Mouse (Mus musculus): ENCODE results near the gene Pabpc1l. TPM values are rescaled to one million over a fixed set of nuclear protein-coding genes. Genes with fewer than 3 reads are reported as not detected.
A peak's percentile ranks its signal among the peaks of the same experiment; 100 is the strongest.

Pabpc1l gene
- polyA plus RNA-seq (2016; fragmentation: Nextera tagmentation; extraction: Ambion mirVana): 1.2 and 1.8 TPM in 2 replicates

DNA sequence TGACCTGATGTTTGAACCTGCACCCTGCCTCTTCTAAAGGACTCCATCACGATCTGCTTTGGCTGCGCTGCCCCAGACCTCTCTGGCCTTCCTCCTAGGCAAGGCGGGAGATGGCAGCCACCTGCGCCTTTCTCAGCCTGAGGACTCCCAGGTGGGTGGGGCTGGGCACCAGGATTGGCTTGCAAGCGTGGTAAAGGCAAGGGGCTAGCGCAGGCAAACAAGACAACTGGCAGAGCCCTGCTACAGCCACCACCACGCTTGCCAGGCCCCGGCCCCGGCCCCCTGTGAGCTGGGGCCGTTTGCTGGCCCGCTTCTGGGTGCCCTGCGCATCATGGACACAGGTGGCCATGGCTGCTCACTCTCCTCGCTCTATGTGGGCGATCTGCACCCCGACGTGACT lies at the start of gene Pabpc1l:
Gene Pabpc1l (plus strand): TSS at position 301 of the 400 bp plus-strand sequence.
- Histone ChIP-seq H3K9ac (no peak within 1 kb of the TSS), H3K27me3 (no peaks in the 10 kb centered on the region), H3K4me1 (peaks cover 5% of the 10 kb centered on the region; the same call in 1 of the 2 replicates), H3K9me3 (no peaks in the 10 kb centered on the region), H3K4me2 (no peak within 1 kb of the TSS), H3K4me3 (replicated peaks) (no peak within 1 kb of the TSS), H3K36me3 (replicated peaks) (peaks cover 2% of the 10 kb centered on the region; the same call in 1 of the 2 replicates), H3K27ac (no peak within 1 kb of the TSS)
- no peak for ATAC-seq (ENCODE audit: low FRiP score)
- WGBS: 82% methylated on average over 16 of the region's 16 CpGs

DNA sequence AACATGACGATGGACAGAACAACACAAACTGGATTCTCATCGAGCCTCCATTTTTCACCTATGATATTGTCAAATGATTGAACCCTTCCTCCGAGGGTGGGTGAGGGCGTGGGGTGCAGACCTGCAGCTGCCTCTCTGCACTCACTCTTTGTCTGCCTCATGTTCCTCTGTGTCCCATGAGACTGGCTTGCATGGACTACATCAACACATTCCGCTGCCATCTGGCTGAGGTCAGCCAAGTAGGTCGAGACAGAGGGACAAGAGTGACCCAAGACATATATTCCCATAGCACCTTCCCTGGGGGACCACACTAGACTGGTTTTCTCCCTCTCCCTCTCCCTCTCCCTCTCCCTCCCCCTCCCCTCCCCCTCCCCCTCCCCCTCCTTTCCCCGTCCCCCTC lies 48.8 kb upstream of the Pabpc1l start:
- H3K27ac ChIP-seq: no peak overlapping the region
- no peaks in the 10 kb centered on the region for H3K36me3 ChIP-seq (replicated peaks)
- 94% methylated on average over 6 of the region's 7 CpGs for WGBS
- ATAC-seq (ENCODE audit: low FRiP score): no peak
- no peak overlapping the region for H3K9ac ChIP-seq
- H3K4me1 ChIP-seq: no peaks in the 10 kb centered on the region
- no peaks in the 10 kb centered on the region for H3K9me3 ChIP-seq
- no peaks in the 10 kb centered on the region for H3K27me3 ChIP-seq
- no peak overlapping the region for H3K4me3 ChIP-seq (replicated peaks)
- no peak overlapping the region for H3K4me2 ChIP-seq

DNA sequence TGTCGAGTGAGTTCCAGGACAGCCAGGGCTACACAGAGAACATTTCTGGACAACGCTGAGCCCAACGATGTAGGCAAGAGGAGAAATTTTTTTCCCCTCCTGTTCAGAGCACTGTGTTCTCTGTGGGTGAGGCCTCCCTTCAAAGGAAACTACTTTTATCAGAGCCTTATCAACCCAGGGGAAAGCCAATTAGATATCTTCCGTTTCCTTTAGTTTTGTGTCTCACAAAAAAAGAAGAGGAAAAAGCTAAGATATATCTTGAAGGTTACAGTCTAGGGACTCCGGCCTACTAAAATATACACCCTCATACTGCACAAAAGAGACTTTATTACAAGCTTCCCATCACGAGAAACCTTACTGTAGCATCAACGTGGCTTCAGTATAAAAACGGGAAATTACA lies 38.0 kb upstream of the Pabpc1l start:
- no peak overlapping the region for H3K4me2 ChIP-seq
- H3K27me3 ChIP-seq: no peaks in the 10 kb centered on the region
- H3K4me1 ChIP-seq: no peaks in the 10 kb centered on the region
- H3K4me3 ChIP-seq (replicated peaks): no peak overlapping the region
- no peak for ATAC-seq (ENCODE audit: low FRiP score)
- H3K36me3 ChIP-seq (replicated peaks): no peaks in the 10 kb centered on the region
- 84% methylated on average over 8 of the region's 8 CpGs for WGBS
- H3K27ac ChIP-seq: no peak overlapping the region
- H3K9me3 ChIP-seq: no peaks in the 10 kb centered on the region
- no peak overlapping the region for H3K9ac ChIP-seq

DNA sequence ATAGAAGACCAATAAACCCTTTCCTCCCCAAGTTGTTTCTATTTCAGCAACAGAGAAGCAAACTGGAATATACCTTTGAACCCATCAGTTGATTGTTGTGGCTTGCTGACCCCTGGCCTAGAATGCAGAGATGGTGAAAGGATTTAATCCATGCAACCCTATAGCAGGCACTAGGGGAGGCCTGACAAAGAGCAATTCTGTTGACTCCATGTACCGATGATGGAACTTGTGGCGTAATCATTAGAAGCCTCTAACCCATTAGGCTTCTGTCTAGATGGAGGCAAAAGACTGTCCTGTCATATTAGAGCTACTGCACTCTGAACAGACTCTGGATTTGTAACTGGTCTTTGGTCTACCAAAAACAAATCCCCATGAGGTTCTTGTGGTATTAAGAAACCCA lies 32.4 kb upstream of the Pabpc1l start:
- Histone ChIP-seq H3K36me3 (replicated peaks) (no peaks in the 10 kb centered on the region; the same call in 1 of the 2 replicates), H3K4me3 (replicated peaks) (no peak overlapping the region), H3K9me3 (no peaks in the 10 kb centered on the region), H3K27me3 (no peaks in the 10 kb centered on the region), H3K4me2 (no peak overlapping the region), H3K27ac (no peak overlapping the region), H3K9ac (no peak overlapping the region), H3K4me1 (peaks cover 27% of the 10 kb centered on the region)
- no peak for ATAC-seq (ENCODE audit: low FRiP score)
- WGBS: 93% methylated on average over 2 of the region's 2 CpGs

DNA sequence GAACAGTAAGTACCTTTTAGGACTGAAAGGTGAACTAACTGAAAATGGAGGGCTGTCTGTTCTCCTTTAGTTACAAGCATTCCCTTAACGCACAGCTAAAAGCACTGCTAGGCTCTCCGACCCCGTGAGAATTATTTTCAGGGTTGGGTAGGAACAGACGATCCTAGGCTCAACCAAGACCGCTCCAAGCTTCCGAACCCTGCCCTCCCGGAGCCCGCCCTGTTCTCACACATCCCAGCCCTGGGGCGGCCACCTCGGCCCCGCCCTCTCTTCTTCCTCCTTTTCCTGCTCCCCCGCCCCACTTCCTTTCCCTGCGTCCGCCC lies 30.6 kb upstream of the Pabpc1l start, which contains the start of gene Ywhab:
Gene Ywhab (plus strand): TSS at position 307 of the 323 bp plus-strand sequence.
- no peaks in the 10 kb centered on the region for H3K27me3 ChIP-seq
- H3K4me2 ChIP-seq: peak within 1 kb of the TSS; percentile 85
- H3K9me3 ChIP-seq: no peaks in the 10 kb centered on the region
- peaks cover 27% of the 10 kb centered on the region for H3K4me1 ChIP-seq
- ATAC-seq (ENCODE audit: low FRiP score): no peak
- WGBS: 0% methylated on average over 14 of the region's 14 CpGs
- peak within 1 kb of the TSS; percentile 91 for H3K9ac ChIP-seq
- H3K27ac ChIP-seq: peak within 1 kb of the TSS; percentile 92
- H3K4me3 ChIP-seq (replicated peaks): peak within 1 kb of the TSS; percentile 99
- H3K36me3 ChIP-seq (replicated peaks): no peaks in the 10 kb centered on the region; the same call in 1 of the 2 replicates

DNA sequence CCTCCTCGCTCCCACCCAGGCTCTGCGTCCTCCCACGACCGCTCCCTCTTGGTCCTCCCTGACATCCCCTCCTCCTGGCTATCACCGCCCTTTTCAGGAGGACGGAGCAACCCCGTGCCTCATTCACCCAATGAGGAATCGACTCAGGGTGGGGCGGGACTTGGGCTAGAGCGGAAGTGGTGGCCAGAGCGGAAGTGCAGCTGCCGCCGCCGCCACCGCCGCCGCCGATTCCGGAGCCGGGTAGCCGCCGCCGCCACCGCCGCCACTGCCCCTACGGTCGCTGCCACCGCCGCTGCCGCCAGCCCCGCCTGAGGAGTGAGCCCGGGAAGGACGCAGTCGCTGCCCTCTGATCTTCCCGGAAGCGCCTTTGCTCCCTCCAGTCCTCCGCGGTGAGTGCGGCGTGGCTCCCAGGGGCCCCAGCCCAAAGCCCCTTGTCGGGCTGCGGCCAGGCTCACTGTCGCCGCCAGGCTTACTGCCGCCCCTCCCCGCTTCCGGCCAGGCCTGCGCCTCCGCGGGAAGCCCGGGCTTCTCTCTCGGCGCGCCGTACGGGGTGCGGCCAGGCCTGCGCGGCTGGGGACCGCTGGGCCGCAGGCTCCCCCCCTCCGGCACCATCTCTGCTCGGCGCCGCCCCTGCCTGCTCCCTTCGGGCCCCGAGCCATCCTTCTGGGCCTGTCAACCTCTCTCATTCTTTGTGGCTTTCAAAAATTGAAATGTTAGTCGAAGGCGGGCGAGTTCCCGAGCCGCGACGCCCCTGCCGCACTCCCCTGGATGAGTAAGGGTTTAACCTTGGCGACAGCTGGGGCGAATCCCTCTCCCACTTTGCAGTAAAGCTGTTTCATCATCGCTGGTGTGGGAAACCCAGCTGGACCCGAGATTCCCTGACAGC lies 30.0 kb upstream of the Pabpc1l start:
- no peaks in the 10 kb centered on the region for H3K27me3 ChIP-seq
- H3K9me3 ChIP-seq: no peaks in the 10 kb centered on the region
- H3K36me3 ChIP-seq (replicated peaks): no peaks in the 10 kb centered on the region; the same call in 1 of the 2 replicates
- H3K4me2 ChIP-seq: peak overlapping the region; percentile 85
- peak overlapping the region; percentile 91 for H3K9ac ChIP-seq
- peaks cover 27% of the 10 kb centered on the region for H3K4me1 ChIP-seq
- ATAC-seq (ENCODE audit: low FRiP score): peak; percentile 100
- WGBS: under 1% methylated on average over 79 of the region's 79 CpGs
- peak overlapping the region; percentile 99 for H3K4me3 ChIP-seq (replicated peaks)
- peak overlapping the region; percentile 92 for H3K27ac ChIP-seq

DNA sequence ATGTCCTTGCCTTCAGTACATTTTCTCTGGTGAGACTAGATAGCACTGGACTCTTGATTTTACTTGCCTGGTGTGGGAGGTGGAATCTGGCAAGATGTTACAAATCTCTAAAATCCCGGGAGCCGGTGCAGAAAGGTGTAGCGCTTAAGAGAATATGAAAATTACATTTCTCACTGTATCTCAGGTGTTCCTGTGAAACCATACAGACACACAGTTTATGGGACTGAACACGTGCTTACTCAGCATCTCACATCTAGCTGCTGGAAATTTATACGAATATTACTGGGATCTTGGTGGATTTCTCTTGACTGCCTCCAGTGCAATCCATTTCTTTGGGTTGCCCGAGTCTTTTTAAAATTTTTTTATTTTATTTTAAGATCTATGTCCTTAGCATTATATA lies 29.0 kb upstream of the Pabpc1l start:
- H3K4me1 ChIP-seq: peaks cover 29% of the 10 kb centered on the region
- no peak for ATAC-seq (ENCODE audit: low FRiP score)
- no peaks in the 10 kb centered on the region; the same call in 1 of the 2 replicates for H3K36me3 ChIP-seq (replicated peaks)
- H3K9me3 ChIP-seq: no peaks in the 10 kb centered on the region
- H3K4me3 ChIP-seq (replicated peaks): peak overlapping the region; percentile 99
- no peak overlapping the region for H3K27ac ChIP-seq
- WGBS: 88% methylated on average over 6 of the region's 6 CpGs
- peak overlapping the region; percentile 85 for H3K4me2 ChIP-seq
- H3K9ac ChIP-seq: peak overlapping the region; percentile 91
- no peaks in the 10 kb centered on the region for H3K27me3 ChIP-seq

DNA sequence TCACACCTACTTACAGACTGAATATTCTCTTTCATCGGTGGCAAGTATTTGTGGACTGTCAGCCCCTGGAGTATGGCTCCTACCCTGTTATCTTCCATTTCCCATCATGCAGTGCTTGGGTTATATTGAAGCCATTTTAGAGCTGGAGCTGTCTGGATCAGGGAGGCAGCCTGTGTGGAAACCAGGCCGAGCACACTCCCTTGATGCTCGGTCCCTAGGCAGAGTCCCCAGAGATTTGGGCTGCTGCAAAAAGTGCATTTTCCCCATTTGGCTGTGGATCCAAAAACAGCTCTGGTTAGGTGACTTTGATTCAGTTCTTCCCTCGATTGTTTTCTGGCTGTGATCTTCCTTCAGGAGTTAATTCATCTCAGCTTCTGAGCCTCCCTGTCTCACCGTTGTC lies 28.4 kb upstream of the Pabpc1l start:
- 87% methylated on average over 5 of the region's 5 CpGs for WGBS
- H3K9ac ChIP-seq: no peak overlapping the region

DNA sequence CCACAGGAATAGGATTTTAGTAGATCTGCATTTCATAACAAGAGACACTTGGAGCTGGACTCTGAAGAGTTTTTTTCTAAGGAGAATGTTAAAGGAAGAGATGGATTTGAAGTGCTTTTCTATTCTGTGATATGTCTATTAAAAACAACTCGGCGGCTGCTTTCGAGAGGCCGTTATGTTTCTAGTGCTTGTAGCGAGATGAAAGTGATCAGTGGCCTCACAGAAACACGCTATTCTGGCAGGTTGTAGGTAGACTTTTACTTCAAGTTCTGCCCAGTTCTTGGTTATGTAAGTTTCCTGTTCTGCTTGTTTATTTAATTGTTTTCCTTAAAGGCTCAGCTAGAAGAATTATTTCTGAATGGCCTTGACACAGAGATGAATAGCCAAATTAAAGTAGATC lies 26.3 kb upstream of the Pabpc1l start:
- no peak overlapping the region for H3K4me2 ChIP-seq
- no peak overlapping the region for H3K27ac ChIP-seq
- H3K27me3 ChIP-seq: no peaks in the 10 kb centered on the region
- ATAC-seq (ENCODE audit: low FRiP score): no peak
- no peak overlapping the region for H3K4me3 ChIP-seq (replicated peaks)
- H3K4me1 ChIP-seq: peaks cover 28% of the 10 kb centered on the region
- H3K36me3 ChIP-seq (replicated peaks): no peaks in the 10 kb centered on the region; the same call in 1 of the 2 replicates
- 86% methylated on average over 6 of the region's 6 CpGs for WGBS
- no peaks in the 10 kb centered on the region for H3K9me3 ChIP-seq
- H3K9ac ChIP-seq: no peak overlapping the region

More for the DNA sequence above, 28.4 kb upstream of the Pabpc1l start:
- Histone ChIP-seq H3K4me1 (peaks cover 31% of the 10 kb centered on the region), H3K27me3 (no peaks in the 10 kb centered on the region), H3K4me3 (replicated peaks) (no peak overlapping the region), H3K9me3 (no peaks in the 10 kb centered on the region), H3K4me2 (peak overlapping the region; percentile 85), H3K36me3 (replicated peaks) (no peaks in the 10 kb centered on the region; the same call in 1 of the 2 replicates), H3K27ac (no peak overlapping the region)
- no peak for ATAC-seq (ENCODE audit: low FRiP score)

DNA sequence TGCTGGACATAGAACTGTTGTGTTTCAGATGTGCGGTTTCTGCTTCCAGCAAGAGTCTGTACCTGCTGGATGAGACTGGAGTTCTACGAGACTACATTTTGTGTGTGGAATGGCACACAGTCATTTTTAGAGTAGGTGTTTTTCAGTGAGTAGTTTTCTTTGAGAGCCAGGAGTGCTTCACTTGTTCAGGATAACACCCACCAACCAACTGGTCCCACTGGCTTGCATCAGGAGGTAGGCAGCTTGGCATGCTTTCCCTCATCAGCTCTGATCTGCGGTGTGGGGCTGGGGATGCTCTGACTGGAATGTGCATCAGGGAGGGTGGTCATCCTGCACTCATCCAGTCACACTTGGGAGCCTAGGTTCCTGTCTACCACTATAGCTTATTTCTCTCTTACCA lies 22.6 kb upstream of the Pabpc1l start:
- Histone ChIP-seq H3K27me3 (no peaks in the 10 kb centered on the region), H3K27ac (no peak overlapping the region), H3K36me3 (replicated peaks) (no peaks in the 10 kb centered on the region; the same call in 1 of the 2 replicates), H3K4me3 (replicated peaks) (no peak overlapping the region), H3K4me1 (peaks cover 17% of the 10 kb centered on the region), H3K9me3 (no peaks in the 10 kb centered on the region), H3K4me2 (no peak overlapping the region), H3K9ac (no peak overlapping the region)
- 91% methylated on average over 3 of the region's 3 CpGs for WGBS
- ATAC-seq (ENCODE audit: low FRiP score): no peak

DNA sequence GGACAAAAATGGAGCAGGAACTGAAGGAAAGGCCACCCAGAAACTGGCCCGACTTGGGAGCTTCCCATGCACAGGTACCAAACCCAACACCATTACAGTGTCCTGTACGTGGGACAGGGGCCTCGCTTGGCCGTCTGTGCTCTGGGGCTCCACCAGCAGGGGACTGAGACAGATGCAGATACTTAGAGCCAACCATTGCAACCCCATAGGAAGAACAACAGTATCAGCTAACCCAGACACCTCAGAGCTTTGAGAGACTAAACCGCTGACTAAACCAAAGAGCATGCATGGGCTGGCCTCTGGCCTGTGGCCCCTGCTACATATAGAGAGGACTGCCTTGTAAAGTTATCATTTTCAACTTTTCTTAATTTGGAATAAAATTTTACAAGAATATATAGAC lies 20.7 kb upstream of the Pabpc1l start:
- Histone ChIP-seq H3K9me3 (no peaks in the 10 kb centered on the region), H3K4me2 (no peak overlapping the region), H3K27ac (no peak overlapping the region), H3K36me3 (replicated peaks) (no peaks in the 10 kb centered on the region), H3K4me1 (peaks cover 24% of the 10 kb centered on the region), H3K9ac (no peak overlapping the region), H3K27me3 (no peaks in the 10 kb centered on the region), H3K4me3 (replicated peaks) (no peak overlapping the region)
- ATAC-seq (ENCODE audit: low FRiP score): no peak
- WGBS: 73% methylated on average over 5 of the region's 5 CpGs

DNA sequence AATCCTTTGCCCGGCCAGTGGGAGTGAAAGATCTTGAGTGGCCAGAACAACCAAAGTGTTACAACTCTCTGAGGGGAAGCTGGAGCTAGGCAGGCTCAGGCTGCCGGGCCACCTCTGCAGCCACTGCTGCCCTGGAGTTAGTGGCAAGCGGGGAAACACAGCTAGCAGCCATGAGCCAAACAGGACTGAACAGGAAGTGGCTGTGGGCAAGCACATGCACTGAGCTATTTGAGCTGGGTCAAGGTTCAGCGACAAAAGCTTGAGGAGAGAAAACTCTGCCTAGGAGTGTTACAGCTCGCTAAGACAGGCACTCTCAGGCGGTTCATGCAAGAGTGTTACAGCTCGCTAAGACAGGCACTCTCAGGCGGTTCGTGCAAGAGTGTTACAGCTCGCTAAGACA lies 18.3 kb upstream of the Pabpc1l start:
- peaks cover 19% of the 10 kb centered on the region for H3K4me1 ChIP-seq
- H3K4me2 ChIP-seq: no peak overlapping the region
- H3K36me3 ChIP-seq (replicated peaks): peaks cover 7% of the 10 kb centered on the region
- no peak for ATAC-seq (ENCODE audit: low FRiP score)
- H3K27ac ChIP-seq: no peak overlapping the region
- no peaks in the 10 kb centered on the region for H3K27me3 ChIP-seq
- 83% methylated on average over 10 of the region's 10 CpGs for WGBS
- H3K9ac ChIP-seq: no peak overlapping the region
- no peak overlapping the region for H3K4me3 ChIP-seq (replicated peaks)
- no peaks in the 10 kb centered on the region for H3K9me3 ChIP-seq

DNA sequence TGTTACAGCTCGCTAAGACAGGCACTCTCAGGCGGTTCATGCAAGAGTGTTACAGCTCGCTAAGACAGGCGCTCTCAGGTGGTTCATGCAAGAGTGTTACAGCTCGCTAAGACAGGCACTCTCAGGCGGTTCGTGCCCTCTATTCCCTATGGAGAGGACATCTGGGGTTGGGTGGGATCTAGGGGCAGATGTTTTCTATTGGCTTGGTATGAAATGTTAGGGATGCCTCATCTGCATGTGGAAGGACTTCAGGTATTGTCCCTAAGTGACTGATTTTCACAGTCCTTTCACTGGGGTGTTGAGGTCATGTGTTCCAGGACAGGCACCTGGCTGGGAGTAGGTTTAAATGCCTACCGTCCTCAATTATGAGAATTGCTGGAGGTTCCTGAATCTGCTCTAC lies 17.7 kb upstream of the Pabpc1l start:
- H3K4me3 ChIP-seq (replicated peaks): no peak overlapping the region
- WGBS: 95% methylated on average over 8 of the region's 8 CpGs
- peaks cover 19% of the 10 kb centered on the region for H3K4me1 ChIP-seq
- H3K36me3 ChIP-seq (replicated peaks): peaks cover 13% of the 10 kb centered on the region
- H3K9ac ChIP-seq: no peak overlapping the region
- no peaks in the 10 kb centered on the region for H3K27me3 ChIP-seq
- no peak overlapping the region for H3K4me2 ChIP-seq
- no peak for ATAC-seq (ENCODE audit: low FRiP score)
- H3K9me3 ChIP-seq: no peaks in the 10 kb centered on the region
- H3K27ac ChIP-seq: no peak overlapping the region
